Mouse (Mus musculus) testis, adult 2 months (tissue): ENCODE measurements around the gene Senp8. TPM values are rescaled to one million over a fixed set of nuclear protein-coding genes. Genes with fewer than 3 reads are reported as not detected.

Experiments used
- H3K27ac ChIP-seq: fragments of 200-500 bp; 2 replicates; pipeline ENCODE4 v1.5.1; 2012; ENCODE audit warnings: low read depth, low read length; ENCODE audit not compliant: control insufficient read depth, insufficient read depth
- H3K27me3 ChIP-seq: fragments of 200-500 bp; 2 replicates; pipeline ENCODE4 v1.6.1; 2012; ENCODE audit warnings: mild to moderate bottlenecking, low read length, moderate library complexity; ENCODE audit not compliant: control insufficient read depth, insufficient read depth
- H3K36me3 ChIP-seq: fragments of 200-500 bp; 2 replicates; pipeline ENCODE4 v1.6.1; 2012; ENCODE audit warnings: mild to moderate bottlenecking, low read length; ENCODE audit not compliant: control insufficient read depth, insufficient read depth
- H3K4me1 ChIP-seq: fragments of 200-500 bp; 2 replicates; pipeline ENCODE4 v1.6.1; 2012; ENCODE audit warnings: low read length; ENCODE audit not compliant: control insufficient read depth, insufficient read depth
- H3K4me3 ChIP-seq: fragments of 200-500 bp; 2 replicates; pipeline ENCODE4 v1.5.1; 2012; ENCODE audit warnings: low read depth, mild to moderate bottlenecking, low read length, moderate library complexity, mixed read lengths; ENCODE audit not compliant: control insufficient read depth
- CTCF ChIP-seq: fragments of 200-500 bp; IDR thresholded peaks from 2 replicates; pipeline ENCODE4 v1.5.1; 2012; ENCODE audit warnings: low read depth, mild to moderate bottlenecking, inconsistent platforms, low read length, moderate library complexity; ENCODE audit not compliant: control insufficient read depth, insufficient read depth, insufficient replicate concordance
- POLR2A ChIP-seq: fragments of 200-500 bp; IDR thresholded peaks from 2 replicates; pipeline ENCODE4 v1.6.1; 2012; ENCODE audit warnings: low read depth, mild to moderate bottlenecking, inconsistent platforms, low read length, moderate library complexity; ENCODE audit not compliant: control insufficient read depth
- polyA plus RNA-seq: library from polyadenylated mRNA; depleted of rRNA; stranded (reverse); fragments of >200 nt; gene quantifications from 2 replicates; pipeline ENCODE4 v1.2.3, GENCODE M21; 2012

The Senp8 gene
- polyA plus RNA-seq, 1 experiment = 3.3 TPM

DNA sequence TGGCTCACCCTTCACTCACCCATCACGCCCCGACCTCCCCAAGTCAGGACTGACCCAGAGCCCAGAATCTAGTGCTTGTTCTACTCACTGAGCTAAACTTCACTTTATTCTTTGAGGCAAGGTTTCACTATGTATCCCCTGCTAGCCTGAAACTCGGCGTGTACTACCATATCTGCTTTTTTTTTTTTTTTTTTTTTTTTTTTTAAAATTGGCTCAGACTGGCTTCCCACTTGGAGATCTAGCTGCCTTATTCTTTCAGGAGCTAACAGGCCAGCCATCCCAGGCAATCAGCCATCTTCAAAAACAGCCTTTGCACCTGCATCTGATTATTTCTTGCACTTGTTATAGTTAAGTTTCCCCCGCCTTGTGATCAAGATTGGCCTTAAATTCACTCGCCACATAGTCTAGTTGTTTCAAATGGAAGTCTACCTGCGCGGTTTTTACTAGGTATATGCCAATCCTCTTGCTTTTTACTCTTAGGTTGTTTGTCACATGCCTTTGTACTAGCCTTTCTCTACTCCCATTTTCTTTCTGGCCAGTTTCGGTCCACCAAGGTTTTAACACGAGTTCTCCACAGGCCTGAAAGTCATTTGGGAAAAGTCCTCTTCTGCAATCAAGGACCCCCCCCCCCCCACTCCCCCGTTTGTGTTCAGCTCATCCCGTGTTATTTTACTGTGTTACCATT, 787 bp downstream of the Senp8 start:
- Histone ChIP-seq H3K4me1 (peaks cover 5% of the 10 kb centered on the region), H3K36me3 (no peaks in the 10 kb centered on the region), H3K27me3 (no peaks in the 10 kb centered on the region), H3K27ac (no peak overlapping the region), H3K4me3 (peak overlapping the region; percentile 99)
- TF ChIP-seq CTCF = no peak
- no peak for TF ChIP-seq POLR2A

DNA sequence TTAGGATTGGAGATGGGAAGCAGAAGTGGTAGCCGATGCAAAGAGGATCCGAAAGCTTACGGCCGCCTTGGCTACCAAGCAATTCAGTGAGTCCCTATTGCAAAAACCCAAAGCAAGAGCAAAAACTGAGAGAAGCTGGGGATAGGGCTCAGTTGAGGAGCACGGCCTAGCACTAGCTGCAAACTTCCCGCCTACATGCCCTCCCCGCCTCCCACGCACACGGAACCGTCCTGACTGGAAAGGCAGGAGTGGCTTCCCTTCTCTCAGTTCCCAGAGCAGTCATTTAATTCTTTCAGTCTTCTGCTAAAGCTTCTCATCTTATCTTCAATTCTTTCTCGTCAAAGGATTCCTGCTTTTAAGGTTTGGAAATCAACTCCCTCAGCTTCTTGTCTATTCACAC, 1.5 kb downstream of the Senp8 start:
- no peak overlapping the region for H3K27ac ChIP-seq
- TF ChIP-seq POLR2A = no peak
- TF ChIP-seq CTCF = no peak
- H3K36me3 ChIP-seq = no peaks in the 10 kb centered on the region
- H3K27me3 ChIP-seq = no peaks in the 10 kb centered on the region
- peak overlapping the region; percentile 2 for H3K4me3 ChIP-seq
- H3K4me1 ChIP-seq = peaks cover 5% of the 10 kb centered on the region

DNA sequence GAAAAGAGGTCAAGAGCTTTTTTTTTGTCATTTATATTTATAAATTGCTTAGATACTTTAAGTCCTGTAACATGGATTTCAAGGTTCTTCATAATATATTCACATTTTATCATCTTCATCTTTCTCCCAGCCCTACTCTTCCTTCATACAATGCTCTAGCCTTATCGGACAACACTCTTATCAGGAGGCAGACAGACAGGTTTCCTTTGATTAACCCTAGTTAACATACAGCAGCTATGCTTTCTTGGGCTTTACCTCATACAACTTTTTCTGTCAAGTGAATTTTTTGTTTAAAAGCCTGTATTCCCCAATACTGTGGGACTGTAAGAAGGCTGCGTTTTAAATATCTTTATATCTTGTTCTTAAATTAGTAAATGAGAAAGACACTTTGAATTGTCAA, 2.1 kb downstream of the Senp8 start:
- no peaks in the 10 kb centered on the region for H3K27me3 ChIP-seq
- peaks cover 5% of the 10 kb centered on the region for H3K4me1 ChIP-seq
- H3K36me3 ChIP-seq = no peaks in the 10 kb centered on the region
- H3K27ac ChIP-seq = no peak overlapping the region
- TF ChIP-seq CTCF (no peak), POLR2A (no peak)
- no peak overlapping the region for H3K4me3 ChIP-seq

DNA sequence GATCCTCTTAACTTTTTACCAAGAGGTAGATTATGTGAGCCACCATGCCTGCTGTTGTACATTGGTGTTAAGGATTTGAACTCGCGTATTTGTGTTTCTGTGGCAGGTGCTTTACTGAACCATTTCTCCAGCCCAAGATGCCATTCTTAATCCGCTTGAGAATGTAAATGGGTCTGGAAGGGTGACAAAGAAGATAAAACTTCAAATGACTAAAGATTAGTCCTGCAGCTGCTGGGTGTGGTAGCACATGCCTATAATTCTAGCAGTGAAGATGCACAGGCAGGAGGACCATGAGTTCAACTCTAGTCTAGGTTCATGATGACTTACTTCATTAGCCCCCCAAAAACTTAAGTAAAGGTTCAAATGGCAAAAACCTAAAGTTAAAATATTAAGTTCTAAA, 6.6 kb downstream of the Senp8 start:
- Histone ChIP-seq H3K36me3 (no peaks in the 10 kb centered on the region), H3K27me3 (no peaks in the 10 kb centered on the region), H3K4me3 (no peak overlapping the region), H3K4me1 (peaks cover 2% of the 10 kb centered on the region), H3K27ac (no peak overlapping the region)
- no peak for TF ChIP-seq POLR2A
- TF ChIP-seq CTCF = no peak

DNA sequence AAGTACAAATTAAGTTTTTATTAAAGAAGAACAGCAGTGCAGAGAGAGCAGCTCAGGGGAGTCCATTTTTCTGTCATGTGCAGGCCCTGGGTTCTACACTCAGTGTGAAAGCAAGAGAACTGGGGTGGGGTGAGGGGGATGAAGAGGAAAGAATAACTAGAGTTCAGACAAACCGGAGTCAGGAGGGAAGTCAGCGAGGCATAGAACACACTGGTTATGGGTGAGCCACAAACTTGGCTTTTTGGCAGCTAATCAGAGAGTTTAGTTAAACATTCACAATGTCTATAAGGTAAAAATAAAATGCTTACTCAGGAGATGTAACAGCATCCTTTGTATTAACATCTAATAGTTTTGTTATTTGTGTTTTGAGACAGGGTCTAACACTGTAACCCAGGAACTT, 9.9 kb downstream of the Senp8 start:
- Histone ChIP-seq H3K4me3 (no peak overlapping the region), H3K27me3 (no peaks in the 10 kb centered on the region), H3K36me3 (no peaks in the 10 kb centered on the region), H3K27ac (no peak overlapping the region), H3K4me1 (no peaks in the 10 kb centered on the region)
- TF ChIP-seq POLR2A (no peak), CTCF (no peak)

DNA sequence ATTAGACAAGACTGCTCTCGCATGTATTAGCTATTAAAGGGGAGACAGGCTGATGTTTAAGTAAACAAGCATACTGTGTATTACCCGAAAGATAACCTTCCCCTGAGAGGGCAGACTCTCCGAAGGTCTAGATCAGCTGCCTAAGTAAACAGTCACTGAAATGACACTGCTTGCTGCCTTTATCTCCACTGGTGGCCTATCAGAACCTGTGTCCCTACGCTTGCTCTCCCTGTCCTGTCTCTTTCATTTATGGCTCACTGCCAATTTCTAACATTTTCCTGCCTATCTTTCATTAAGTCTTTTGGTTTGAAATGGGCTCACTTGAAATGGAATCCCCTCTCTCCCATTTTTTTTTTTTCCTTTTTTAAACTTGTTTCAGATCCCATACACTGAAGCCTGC, 15.1 kb downstream of the Senp8 start:
- H3K27me3 ChIP-seq = no peaks in the 10 kb centered on the region
- H3K36me3 ChIP-seq = no peaks in the 10 kb centered on the region
- no peak overlapping the region for H3K4me3 ChIP-seq
- H3K27ac ChIP-seq = no peak overlapping the region
- TF ChIP-seq POLR2A = no peak
- no peak for TF ChIP-seq CTCF
- H3K4me1 ChIP-seq = no peaks in the 10 kb centered on the region

DNA sequence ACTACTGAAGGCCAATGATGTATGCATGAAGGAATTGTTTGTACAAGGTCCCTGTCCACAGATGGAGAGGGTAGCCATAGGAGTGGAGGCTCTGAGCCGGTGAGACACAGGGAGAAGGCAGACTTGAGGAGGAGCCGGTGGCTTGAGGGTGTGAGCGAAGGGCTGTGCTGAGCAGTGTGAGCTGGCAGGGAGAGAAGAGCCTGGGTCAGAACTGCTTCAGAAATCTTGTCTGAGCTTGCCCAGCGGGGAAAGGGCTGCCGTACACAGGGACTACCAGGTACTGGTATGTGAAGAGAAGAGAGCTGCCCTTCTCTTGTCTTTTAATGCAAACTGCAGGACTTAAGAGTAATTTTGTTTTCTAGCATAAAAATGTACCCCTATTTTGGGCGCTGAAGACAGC, 17.4 kb downstream of the Senp8 start:
- no peak for TF ChIP-seq POLR2A
- Histone ChIP-seq H3K4me1 (no peaks in the 10 kb centered on the region), H3K27me3 (no peaks in the 10 kb centered on the region), H3K4me3 (no peak overlapping the region), H3K27ac (no peak overlapping the region), H3K36me3 (no peaks in the 10 kb centered on the region)

DNA sequence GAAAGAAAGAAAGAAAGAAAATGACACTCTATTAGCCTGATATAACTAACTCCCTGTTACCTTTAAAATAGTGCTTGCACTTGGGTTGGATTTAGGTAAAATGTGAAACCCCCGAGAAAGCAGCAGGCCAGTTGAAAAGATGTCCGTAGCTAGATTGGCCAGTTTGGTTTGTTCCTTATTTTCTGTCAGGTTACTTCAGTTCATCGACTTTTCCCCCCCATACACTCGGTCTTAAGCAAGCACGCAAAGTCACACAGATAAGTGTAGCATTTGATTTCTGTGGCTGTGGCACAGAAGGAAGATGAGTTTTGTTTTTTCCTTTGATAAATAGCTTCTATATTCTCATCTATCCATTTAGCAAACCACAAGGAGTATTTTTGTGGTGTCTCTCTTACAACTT, 19.4 kb downstream of the Senp8 start:
- no peaks in the 10 kb centered on the region for H3K27me3 ChIP-seq
- H3K4me3 ChIP-seq = no peak overlapping the region
- TF ChIP-seq CTCF = no peak
- no peak for TF ChIP-seq POLR2A
- H3K27ac ChIP-seq = no peak overlapping the region
- no peaks in the 10 kb centered on the region for H3K4me1 ChIP-seq
- H3K36me3 ChIP-seq = no peaks in the 10 kb centered on the region
